Mouse (Mus musculus): ENCODE data around the gene Ucp3.

- TF ChIP-seq POLR2A (IDR thresholded peaks at IDR 0.05; ENCODE audit: borderline replicate concordance, insufficient read depth, low read length) (no peak), CTCF (IDR thresholded peaks at IDR 0.05; ENCODE audit: borderline replicate concordance, insufficient read depth, low read depth, low read length) (no peak)
Measured at GRCm38 (mm10) chr7:100479823-100480164, 7.0 kb downstream of the Ucp3 start.

Data from cerebellum, adult 2 months (tissue).